Mouse (Mus musculus) heart, postnatal 36 days (tissue): ENCODE data around the gene Gxylt2. TPM values are rescaled to one million over a fixed set of nuclear protein-coding genes. Genes with fewer than 3 reads are reported as not detected.

Experiments used
- DNase-seq, 2 experiments: peaks; one replicate each; pipeline ENCODE4 v3.0.0; 2021 to 2022
- intact Hi-C: fragments of 180-260 bp; cut with DNase I; formaldehyde crosslinking; loops from one replicate; pipeline ENCODE4 v1.15.1; 2025
- total RNA-seq, 2 experiments: library from RNA; stranded (reverse); gene quantifications; 2 replicates each; pipeline ENCODE4 v1.2.3; 2021

The Gxylt2 gene
- total RNA-seq, 2 experiments from 2014 or later = 3.1 TPM

- DNase-seq = peak; percentile 50 to 56
- intact Hi-C loops = loop anchor here (1.0 kb wide), 1 partner anchor 164 kb away; no protein-coding TSS in a partner anchor
Measured at GRCm38 (mm10) chr6:100833811-100834481, 129.4 kb downstream of the Gxylt2 start.

- DNase-seq = no peak
- intact Hi-C loops = no loop called here
Measured at GRCm38 (mm10) chr6:100834489-100835160, 130.1 kb downstream of the Gxylt2 start.

DNA sequence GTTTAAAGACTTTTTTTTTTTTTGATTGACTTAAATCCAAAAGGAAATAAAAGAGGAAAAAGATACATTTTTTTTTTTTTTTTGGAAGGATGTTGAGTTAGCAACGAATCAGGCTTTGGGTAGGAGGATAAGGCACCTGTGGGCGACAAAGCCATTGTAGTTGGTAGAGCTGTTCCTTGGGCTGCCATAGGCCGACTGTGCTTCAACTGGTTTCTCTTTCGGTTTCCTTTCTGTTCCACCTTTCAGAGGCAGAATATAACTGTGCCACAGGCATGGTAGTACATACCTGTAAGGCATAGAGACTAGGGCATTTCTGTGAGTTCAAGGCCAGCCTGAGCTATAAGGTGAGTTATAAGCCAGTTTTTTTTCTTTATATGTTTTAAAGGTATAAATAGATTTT lies 140.5 kb downstream of the Gxylt2 start:
- DNase-seq = no peak
- intact Hi-C loops = no loop called here

- intact Hi-C loops = no loop called here
- DNase-seq = no peak
Measured at GRCm38 (mm10) chr6:100847264-100847663, 142.7 kb downstream of the Gxylt2 start.

GRCm38 (mm10) chr6:100848682-100849375 lies 144.3 kb downstream of the Gxylt2 start:
- intact Hi-C loops = no loop called here

DNA sequence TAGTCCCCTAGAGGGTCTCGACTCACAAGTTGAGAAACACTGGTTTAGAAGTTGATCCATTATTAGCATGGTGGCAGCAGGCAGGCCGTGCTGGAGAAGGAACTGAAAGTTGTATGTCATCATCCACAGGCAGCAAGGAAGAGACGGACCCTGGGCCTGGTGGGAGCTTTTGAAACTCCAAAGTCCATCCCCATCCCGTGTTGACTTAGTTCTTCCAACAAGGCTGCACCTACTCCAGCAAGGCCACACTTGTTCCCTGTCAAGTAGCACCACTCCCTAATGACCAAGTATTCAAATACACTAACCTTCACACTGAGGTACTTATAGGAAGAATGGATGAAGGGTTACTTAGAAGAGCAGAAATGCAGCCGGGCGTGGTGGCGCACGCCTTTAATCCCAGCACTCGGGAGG lies 146.1 kb downstream of the Gxylt2 start:
- DNase-seq = no peak
- intact Hi-C loops = no loop called here

More at GRCm38 (mm10) chr6:100848682-100849375, 144.3 kb downstream of the Gxylt2 start:
- no peak for DNase-seq

DNA sequence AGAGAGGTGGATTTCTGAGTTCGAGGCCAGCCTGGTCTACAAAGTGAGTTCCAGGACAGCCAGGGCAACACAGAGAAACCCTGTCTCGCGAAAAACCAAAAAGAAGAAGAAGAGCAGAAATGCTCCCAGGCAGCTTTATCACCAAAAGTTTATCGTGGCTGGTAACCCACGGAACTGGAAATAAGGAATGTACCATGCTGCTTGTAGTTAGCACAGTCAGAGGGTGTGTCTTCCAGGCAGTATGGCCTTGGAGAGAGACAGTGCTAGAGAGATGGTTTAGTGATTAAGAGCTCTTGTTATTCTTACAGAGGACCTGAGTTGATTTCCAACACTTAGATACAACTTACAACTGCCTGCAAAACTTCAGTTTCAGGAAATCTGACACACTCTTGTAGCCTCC lies 146.5 kb downstream of the Gxylt2 start:
- intact Hi-C loops = no loop called here
- DNase-seq = no peak

Other genes starting within 250 kb of the Gxylt2 start
- gene Shq1, start 33.6 kb upstream of the Gxylt2 start, total RNA-seq = 1 to 10 TPM; 2.5 to 3.5 TPM
- 10 to 100 TPM; 46.4 to 47.8 TPM for gene Ppp4r2, start 128.9 kb downstream of the Gxylt2 start, total RNA-seq